Mouse (Mus musculus) heart, embryonic 14.5 days (tissue): Measurements from ENCODE around the gene Tmprss4. TPM values are rescaled to one million over a fixed set of nuclear protein-coding genes. Genes with fewer than 3 reads are reported as not detected.

ENCODE experiments used
- ATAC-seq: fragments of 200-750 bp; cut with Nextera tagmentation; 2 replicates; pipeline ENCODE4 v1.8.0; 2017; ENCODE audit warnings: low read depth, moderate TSS enrichment; ENCODE audit not compliant: insufficient number of reproducible peaks, insufficient read depth, low FRiP score
- H3K27ac ChIP-seq, 2 experiments: fragments of 200-500 bp in 1 of 2; fragments of 300-500 bp in 1 of 2; sonication (generic) in 1 of 2; replicated peaks in 1 of 2; 2 replicates each; pipeline ENCODE4 v1.5.1; 2012 to 2014; ENCODE audit warnings: low read depth in 2 of 2, low read length in 2 of 2, control low read depth in 1 of 2, mild to moderate bottlenecking in 1 of 2, mixed read lengths in 1 of 2; ENCODE audit not compliant: control insufficient read depth in 1 of 2, insufficient read depth in 1 of 2
- H3K27me3 ChIP-seq: fragments of 300-500 bp; sonication (generic); 2 replicates; pipeline ENCODE4 v1.6.1; 2014; ENCODE audit warnings: mild to moderate bottlenecking, low read length, control low read depth; ENCODE audit not compliant: control insufficient read depth, insufficient read depth
- H3K36me3 ChIP-seq: fragments of 300-500 bp; sonication (generic); 2 replicates; pipeline ENCODE4 v1.6.1; 2014; ENCODE audit warnings: mild to moderate bottlenecking, control low read depth, low read length, mixed read lengths; ENCODE audit not compliant: control insufficient read depth, insufficient read depth
- H3K4me1 ChIP-seq, 2 experiments: fragments of 200-500 bp in 1 of 2; fragments of 300-500 bp in 1 of 2; sonication (generic) in 1 of 2; 2 replicates each; pipeline ENCODE4 v1.6.1; 2012 to 2014; ENCODE audit warnings: low read length in 2 of 2, control low read depth in 1 of 2, mixed read lengths in 1 of 2; ENCODE audit not compliant: control insufficient read depth in 2 of 2, insufficient read depth in 2 of 2
- H3K4me2 ChIP-seq: fragments of 300-500 bp; sonication (generic); 2 replicates; pipeline ENCODE4 v1.6.1; 2014; ENCODE audit warnings: mild to moderate bottlenecking, low read length
- H3K4me3 ChIP-seq, 2 experiments: fragments of 200-500 bp in 1 of 2; fragments of 300-500 bp in 1 of 2; sonication (generic) in 1 of 2; 2 replicates each; pipeline ENCODE4 v1.5.1; 2012 to 2014; ENCODE audit warnings: low read length in 2 of 2, mild to moderate bottlenecking in 2 of 2, control low read depth in 1 of 2, low read depth in 1 of 2, moderate library complexity in 1 of 2; ENCODE audit not compliant: control insufficient read depth in 1 of 2, insufficient read depth in 1 of 2
- H3K9ac ChIP-seq: fragments of 300-500 bp; sonication (generic); 2 replicates; pipeline ENCODE4 v1.6.1; 2014; ENCODE audit warnings: mild to moderate bottlenecking, low read length
- H3K9me3 ChIP-seq: fragments of 300-500 bp; sonication (generic); 2 replicates; pipeline ENCODE4 v1.6.1; 2016; ENCODE audit warnings: low read length, control low read depth; ENCODE audit not compliant: control insufficient read depth
- WGBS: fragments of 180-500 bp; shearing (Covaris S2); extraction: QIAGEN DNeasy Blood & Tissue Kit; methylation state at CpG from one replicate; pipeline ENCODE4 v1.1.7; 2014; 5-methylcytosine and 5-hydroxymethylcytosine counted together
- polyA plus RNA-seq: library from polyadenylated mRNA; unstranded; fragments of >200 nt; fragmentation: Nextera tagmentation; extraction: Ambion mirVana; gene quantifications from 2 replicates; pipeline ENCODE4 v1.2.1, GENCODE M21; 2014

Tmprss4 gene
- polyA plus RNA-seq, 1 experiment from 2014 or later: not detected

- ATAC-seq: no peak
- 5% methylated on average over 27 of the region's 27 CpGs for WGBS
- H3K4me3 ChIP-seq: peak overlapping the region; percentile 37 to 39
- H3K9me3 ChIP-seq: no peaks in the 10 kb centered on the region
- peaks cover 6 to 7% of the 10 kb centered on the region in 2 experiments; a peak in 2 of 4 replicates for H3K4me1 ChIP-seq
- H3K27me3 ChIP-seq: peaks cover 75% of the 10 kb centered on the region
- H3K27ac ChIP-seq: no peak overlapping the region
- H3K4me2 ChIP-seq: peak overlapping the region; percentile 67
- no peak overlapping the region for H3K9ac ChIP-seq
- no peaks in the 10 kb centered on the region for H3K36me3 ChIP-seq
Measured at GRCm38 (mm10) chr9:45145533-45146266, 58.2 kb downstream of the Tmprss4 start.

GRCm38 (mm10) chr9:45142686-45143085 lies 61.2 kb downstream of the Tmprss4 start:
- H3K27ac ChIP-seq: no peak overlapping the region
- H3K4me3 ChIP-seq: no peak overlapping the region
- no peaks in the 10 kb centered on the region for H3K36me3 ChIP-seq
- H3K9me3 ChIP-seq: no peaks in the 10 kb centered on the region
- H3K4me1 ChIP-seq: peaks cover 6 to 17% of the 10 kb centered on the region in 2 experiments; a peak in 3 of 4 replicates
- H3K9ac ChIP-seq: no peak overlapping the region
- no peak for ATAC-seq
- no peak overlapping the region for H3K4me2 ChIP-seq
- H3K27me3 ChIP-seq: peaks cover 90% of the 10 kb centered on the region
- 45% methylated on average over 3 of the region's 3 CpGs for WGBS

GRCm38 (mm10) chr9:45140945-45141344 lies 62.9 kb downstream of the Tmprss4 start:
- Histone ChIP-seq H3K27ac (no peak overlapping the region), H3K4me2 (no peak overlapping the region), H3K9me3 (no peaks in the 10 kb centered on the region), H3K36me3 (no peaks in the 10 kb centered on the region), H3K9ac (no peak overlapping the region), H3K27me3 (peaks cover 80% of the 10 kb centered on the region), H3K4me3 (no peak overlapping the region), H3K4me1 (peaks cover 13 to 30% of the 10 kb centered on the region in 2 experiments)
- 73% methylated on average over 7 of the region's 7 CpGs for WGBS
- ATAC-seq: no peak

GRCm38 (mm10) chr9:45139082-45139481 lies 64.8 kb downstream of the Tmprss4 start:
- Histone ChIP-seq H3K9ac (peak overlapping the region; percentile 66), H3K9me3 (no peaks in the 10 kb centered on the region), H3K4me1 (peaks cover 9 to 27% of the 10 kb centered on the region in 2 experiments), H3K4me2 (peak overlapping the region; percentile 97), H3K27ac (no peak overlapping the region), H3K27me3 (peaks cover 79% of the 10 kb centered on the region), H3K4me3 (peak overlapping the region; percentile 54 to 56), H3K36me3 (no peaks in the 10 kb centered on the region)
- 10% methylated on average over 7 of the region's 7 CpGs for WGBS
- ATAC-seq: no peak

GRCm38 (mm10) chr9:45138191-45139032 lies 65.5 kb downstream of the Tmprss4 start, which contains the start of gene Scn4b:
Gene Scn4b (plus strand): TSS chr9:45138395.
- under 1% methylated on average over 74 of the region's 76 CpGs for WGBS
- Histone ChIP-seq H3K27me3 (peaks cover 75% of the 10 kb centered on the region), H3K36me3 (no peaks in the 10 kb centered on the region), H3K27ac (no peak within 1 kb of the TSS), H3K9me3 (no peaks in the 10 kb centered on the region), H3K9ac (peak within 1 kb of the TSS; percentile 66), H3K4me2 (peak within 1 kb of the TSS; percentile 97), H3K4me3 (peak within 1 kb of the TSS; percentile 54 to 56), H3K4me1 (peaks cover 9 to 27% of the 10 kb centered on the region in 2 experiments)
- ATAC-seq: 0 out of 2 replicates have a peak, but pooled peaks have one; percentile 6

- Histone ChIP-seq H3K27ac (0 out of 4 replicates have a peak overlapping the region, but pooled peaks of 1 of the 2 experiments have one; percentile 1), H3K9ac (no peak overlapping the region)
- ATAC-seq: no peak
Measured at GRCm38 (mm10) chr9:45136442-45137169, 67.3 kb downstream of the Tmprss4 start.

More at GRCm38 (mm10) chr9:45136442-45137169, 67.3 kb downstream of the Tmprss4 start:
- 9% methylated on average over 7 of the region's 7 CpGs for WGBS
- Histone ChIP-seq H3K9me3 (no peaks in the 10 kb centered on the region), H3K36me3 (no peaks in the 10 kb centered on the region), H3K4me2 (no peak overlapping the region), H3K27me3 (peaks cover 66% of the 10 kb centered on the region), H3K4me1 (peaks cover 9 to 27% of the 10 kb centered on the region in 2 experiments), H3K4me3 (no peak overlapping the region)
